Mouse (Mus musculus): ENCODE measurements around the gene Hmgb2.

The Hmgb2 gene

GRCm38 (mm10) chr8:57552102-57553032 lies 40.7 kb downstream of the Hmgb2 start:
- CTCF ChIA-PET, result no interaction called here

GRCm38 (mm10) chr8:57560926-57561325 lies 49.2 kb downstream of the Hmgb2 start:
- CTCF ChIA-PET, result no interaction called here

GRCm38 (mm10) chr8:57562741-57563140 lies 51.0 kb downstream of the Hmgb2 start:
- CTCF ChIA-PET, result no interaction called here

GRCm38 (mm10) chr8:57563726-57564125 lies 52.0 kb downstream of the Hmgb2 start:
- CTCF ChIA-PET, result no interaction called here

- CTCF ChIA-PET, result no interaction called here
Observed at GRCm38 (mm10) chr8:57565039-57565438, 53.3 kb downstream of the Hmgb2 start.

Data from spleen, embryonic (tissue).